Mouse (Mus musculus): ENCODE data around the gene Calu. TPM values are rescaled to one million over a fixed set of nuclear protein-coding genes. Genes with fewer than 3 reads are reported as not detected.

Gene Calu
- polyA plus RNA-seq, 1 experiment, result 41.9 TPM

DNA sequence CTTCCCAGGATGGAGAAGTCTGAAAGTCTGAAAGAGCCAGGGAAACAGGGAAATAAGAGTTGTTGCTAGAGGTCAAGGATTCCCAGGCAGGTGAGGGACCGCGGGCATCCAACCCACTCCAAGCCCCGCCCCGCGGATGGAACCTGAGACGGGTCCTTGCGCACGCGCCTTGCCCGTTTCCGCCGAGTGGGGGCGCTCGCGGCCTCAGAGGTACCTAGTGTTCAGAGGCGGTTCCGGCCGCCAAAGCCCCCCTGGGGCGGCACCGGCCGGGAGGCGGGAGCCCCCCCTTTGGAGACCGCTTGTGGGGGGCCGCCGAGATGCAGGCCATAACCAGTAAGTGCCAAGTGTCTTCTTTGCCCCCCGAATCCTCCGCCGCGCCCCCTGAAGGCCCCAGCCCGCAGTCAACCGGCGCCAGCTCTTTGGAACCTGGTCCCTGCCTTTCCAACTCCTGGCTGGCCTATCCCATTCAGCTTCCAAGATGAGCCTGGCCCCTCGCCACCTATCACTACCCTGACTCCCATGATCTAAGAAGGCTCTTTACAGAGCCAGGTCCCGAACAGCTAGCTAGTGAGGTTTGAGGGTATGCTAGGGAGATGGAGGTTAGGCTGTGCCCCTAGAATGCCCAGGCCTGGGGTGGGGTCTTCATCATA is 54.9 kb downstream of the Calu start:
- no peaks in the 10 kb centered on the region for H3K36me3 ChIP-seq (ENCODE audit: control insufficient read depth, insufficient read depth, low read length)
- peaks cover 4% of the 10 kb centered on the region; the same call in 1 of the 2 replicates for H3K27me3 ChIP-seq (ENCODE audit: control insufficient read depth, insufficient read depth, low read length)
- TF ChIP-seq POLR2A (IDR thresholded peaks at IDR 0.05; ENCODE audit: control insufficient read depth, extremely low read depth, insufficient read depth, low read length, poor library complexity), result no peak
- TF ChIP-seq CTCF (IDR thresholded peaks at IDR 0.05; ENCODE audit: borderline replicate concordance, control insufficient read depth, extremely low read depth, insufficient read depth, low read length, poor library complexity), result 0 out of 2 replicates have a peak, but pooled peaks have one; percentile 51
- WGBS, result 24% methylated on average over 34 of the region's 34 CpGs
- DNase-seq, result no peak
- H3K4me1 ChIP-seq (replicated peaks; ENCODE audit: control insufficient read depth, insufficient read depth, low read length), result no peaks in the 10 kb centered on the region
- no peak overlapping the region for H3K4me3 ChIP-seq (ENCODE audit: control insufficient read depth, insufficient read depth, low read length)
- H3K27ac ChIP-seq (ENCODE audit: control insufficient read depth, insufficient read depth, low read length), result no peak overlapping the region

DNA sequence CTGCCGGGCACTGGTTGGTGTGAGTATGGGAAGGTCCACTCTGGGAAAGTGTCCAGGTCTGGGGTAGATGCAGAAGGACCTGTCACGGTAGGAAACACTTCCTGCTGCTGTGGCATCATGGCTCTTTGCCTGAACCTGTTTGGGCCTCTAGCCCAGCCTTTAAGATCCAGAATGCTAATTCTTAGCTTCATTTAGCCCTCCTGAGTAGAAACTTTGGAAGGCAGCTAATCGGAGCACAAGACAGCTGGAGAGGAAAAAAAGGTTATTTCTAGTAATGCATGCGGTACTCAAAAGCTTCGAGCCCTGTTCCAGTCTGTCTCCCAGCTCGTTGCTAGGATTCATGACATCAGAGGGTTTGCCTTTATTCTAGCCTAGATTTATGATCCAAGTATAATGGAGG is 58.5 kb downstream of the Calu start:
- Histone ChIP-seq H3K4me3 (ENCODE audit: control insufficient read depth, insufficient read depth, low read length) (no peak overlapping the region), H3K27ac (ENCODE audit: control insufficient read depth, insufficient read depth, low read length) (no peak overlapping the region), H3K27me3 (ENCODE audit: control insufficient read depth, insufficient read depth, low read length) (no peaks in the 10 kb centered on the region; the same call in 1 of the 2 replicates), H3K4me1 (replicated peaks; ENCODE audit: control insufficient read depth, insufficient read depth, low read length) (no peaks in the 10 kb centered on the region), H3K36me3 (ENCODE audit: control insufficient read depth, insufficient read depth, low read length) (no peaks in the 10 kb centered on the region)
- no peak for DNase-seq
- 90% methylated on average over 6 of the region's 6 CpGs for WGBS
- TF ChIP-seq POLR2A (IDR thresholded peaks at IDR 0.05; ENCODE audit: control insufficient read depth, extremely low read depth, insufficient read depth, low read length, poor library complexity) (no peak), CTCF (IDR thresholded peaks at IDR 0.05; ENCODE audit: borderline replicate concordance, control insufficient read depth, extremely low read depth, insufficient read depth, low read length, poor library complexity) (no peak)

GRCm38 (mm10) chr6:29415446-29415845 is 67.6 kb downstream of the Calu start:
- TF ChIP-seq POLR2A (IDR thresholded peaks at IDR 0.05; ENCODE audit: control insufficient read depth, extremely low read depth, insufficient read depth, low read length, poor library complexity) (no peak), CTCF (IDR thresholded peaks at IDR 0.05; ENCODE audit: borderline replicate concordance, control insufficient read depth, extremely low read depth, insufficient read depth, low read length, poor library complexity) (no peak)
- WGBS, result 31% methylated on average over 9 of the region's 9 CpGs
- no peaks in the 10 kb centered on the region for H3K36me3 ChIP-seq (ENCODE audit: control insufficient read depth, insufficient read depth, low read length)
- H3K27me3 ChIP-seq (ENCODE audit: control insufficient read depth, insufficient read depth, low read length), result no peaks in the 10 kb centered on the region
- no peak overlapping the region for H3K4me3 ChIP-seq (ENCODE audit: control insufficient read depth, insufficient read depth, low read length)
- H3K4me1 ChIP-seq (replicated peaks; ENCODE audit: control insufficient read depth, insufficient read depth, low read length), result peaks cover 15% of the 10 kb centered on the region
- no peak overlapping the region for H3K27ac ChIP-seq (ENCODE audit: control insufficient read depth, insufficient read depth, low read length)
- peak; percentile 37 for DNase-seq

DNA sequence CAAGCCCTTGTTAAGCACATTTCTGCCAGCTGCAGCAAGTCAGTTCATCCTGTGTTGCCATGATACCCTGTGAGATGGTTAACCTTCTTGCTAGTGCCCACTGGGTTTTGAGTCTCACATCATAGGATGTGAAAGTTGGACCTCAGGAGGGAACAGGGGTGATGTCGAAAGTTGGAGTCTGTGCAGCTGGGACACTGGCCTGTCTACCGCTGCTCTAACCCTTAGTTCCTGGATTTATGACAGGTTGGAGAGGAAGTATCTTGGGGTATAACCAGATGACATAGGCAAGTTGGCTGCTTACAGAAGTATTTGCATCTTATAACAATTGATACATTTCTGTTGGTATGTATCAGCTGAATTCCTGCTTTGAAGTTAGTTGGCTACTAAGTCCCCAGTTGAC is 72.7 kb downstream of the Calu start:
- no peaks in the 10 kb centered on the region for H3K36me3 ChIP-seq (ENCODE audit: control insufficient read depth, insufficient read depth, low read length)
- 33% methylated on average over 2 of the region's 2 CpGs for WGBS
- TF ChIP-seq POLR2A (IDR thresholded peaks at IDR 0.05; ENCODE audit: control insufficient read depth, extremely low read depth, insufficient read depth, low read length, poor library complexity) (no peak), CTCF (IDR thresholded peaks at IDR 0.05; ENCODE audit: borderline replicate concordance, control insufficient read depth, extremely low read depth, insufficient read depth, low read length, poor library complexity) (no peak)
- no peaks in the 10 kb centered on the region for H3K27me3 ChIP-seq (ENCODE audit: control insufficient read depth, insufficient read depth, low read length)
- no peak overlapping the region for H3K4me3 ChIP-seq (ENCODE audit: control insufficient read depth, insufficient read depth, low read length)
- H3K4me1 ChIP-seq (replicated peaks; ENCODE audit: control insufficient read depth, insufficient read depth, low read length), result peaks cover 6% of the 10 kb centered on the region
- no peak for DNase-seq
- H3K27ac ChIP-seq (ENCODE audit: control insufficient read depth, insufficient read depth, low read length), result no peak overlapping the region

- H3K27ac ChIP-seq (ENCODE audit: control insufficient read depth, insufficient read depth, low read length), result no peak overlapping the region
- H3K36me3 ChIP-seq (ENCODE audit: control insufficient read depth, insufficient read depth, low read length), result no peaks in the 10 kb centered on the region
- TF ChIP-seq POLR2A (IDR thresholded peaks at IDR 0.05; ENCODE audit: control insufficient read depth, extremely low read depth, insufficient read depth, low read length, poor library complexity) (no peak), CTCF (IDR thresholded peaks at IDR 0.05; ENCODE audit: borderline replicate concordance, control insufficient read depth, extremely low read depth, insufficient read depth, low read length, poor library complexity) (no peak)
- WGBS, result 94% methylated on average over 8 of the region's 8 CpGs
- no peaks in the 10 kb centered on the region for H3K4me1 ChIP-seq (replicated peaks; ENCODE audit: control insufficient read depth, insufficient read depth, low read length)
- no peak overlapping the region for H3K4me3 ChIP-seq (ENCODE audit: control insufficient read depth, insufficient read depth, low read length)
- no peaks in the 10 kb centered on the region for H3K27me3 ChIP-seq (ENCODE audit: control insufficient read depth, insufficient read depth, low read length)
- DNase-seq, result no peak
These were observed 77.2 kb downstream of the Calu start for GRCm38 (mm10) chr6:29425118-29425517.

GRCm38 (mm10) chr6:29426331-29426730 is 78.5 kb downstream of the Calu start:
- H3K4me3 ChIP-seq (ENCODE audit: control insufficient read depth, insufficient read depth, low read length), result no peak overlapping the region
- no peaks in the 10 kb centered on the region for H3K27me3 ChIP-seq (ENCODE audit: control insufficient read depth, insufficient read depth, low read length)
- TF ChIP-seq CTCF (IDR thresholded peaks at IDR 0.05; ENCODE audit: borderline replicate concordance, control insufficient read depth, extremely low read depth, insufficient read depth, low read length, poor library complexity), result no peak
- no peak for TF ChIP-seq POLR2A (IDR thresholded peaks at IDR 0.05; ENCODE audit: control insufficient read depth, extremely low read depth, insufficient read depth, low read length, poor library complexity)
- H3K27ac ChIP-seq (ENCODE audit: control insufficient read depth, insufficient read depth, low read length), result no peak overlapping the region
- WGBS, result 92% methylated on average over 6 of the region's 6 CpGs
- no peaks in the 10 kb centered on the region for H3K36me3 ChIP-seq (ENCODE audit: control insufficient read depth, insufficient read depth, low read length)
- no peak for DNase-seq
- no peaks in the 10 kb centered on the region for H3K4me1 ChIP-seq (replicated peaks; ENCODE audit: control insufficient read depth, insufficient read depth, low read length)

Other genes with a start within 250 kb of the Calu start
- 9.9 and 13.0 TPM in 2 replicates for gene Rbm28, start 183.1 kb upstream of the Calu start, polyA plus RNA-seq (2012; rRNA removed)
- 0.32 and 0.41 TPM in 2 replicates for gene Prrt4, start 168.5 kb upstream of the Calu start, polyA plus RNA-seq (2012; rRNA removed)
- 323 and 354 TPM in 2 replicates for gene Impdh1, start 131.7 kb upstream of the Calu start, polyA plus RNA-seq (2012; rRNA removed)
- gene Hilpda, start 75.6 kb upstream of the Calu start, polyA plus RNA-seq (2012; rRNA removed), result 31.3 and 35.9 TPM in 2 replicates
- gene Fam71f2, start 68.5 kb upstream of the Calu start, polyA plus RNA-seq (2012; rRNA removed), result 2.5 and 2.7 TPM in 2 replicates
- not detected in 2 replicates for gene Fam71f1, start 28.9 kb upstream of the Calu start, polyA plus RNA-seq (2012; rRNA removed)
- gene Opn1sw, start 40.4 kb downstream of the Calu start, polyA plus RNA-seq (2012; rRNA removed), result 0.04 TPM in 1 of 2 replicates, not detected in the other
- gene Ccdc136, start 48.2 kb downstream of the Calu start, polyA plus RNA-seq (2012; rRNA removed), result 0.61 and 1.3 TPM in 2 replicates
- gene Flnc, start 85.2 kb downstream of the Calu start, polyA plus RNA-seq (2012; rRNA removed), result 0.78 and 2.5 TPM in 2 replicates
- 294 and 381 TPM in 2 replicates for gene Atp6v1f, start 119.6 kb downstream of the Calu start, polyA plus RNA-seq (2012; rRNA removed)
- gene Atp6v1fnb, start 123.4 kb downstream of the Calu start, polyA plus RNA-seq (2012; rRNA removed), result 0.22 and 0.34 TPM in 2 replicates
- gene Kcp, start 159.9 kb downstream of the Calu start, polyA plus RNA-seq (2012; rRNA removed), result 2.9 and 3.0 TPM in 2 replicates
- 37.3 and 46.4 TPM in 2 replicates for gene Irf5, start 178.6 kb downstream of the Calu start, polyA plus RNA-seq (2012; rRNA removed)